Mouse (Mus musculus): ENCODE measurements around the gene Cdh13.

- TF ChIP-seq CTCF (IDR thresholded peaks at IDR 0.05) (no peak), POLR2A (IDR thresholded peaks at IDR 0.05; ENCODE audit: insufficient read depth, low read depth, low read length) (no peak)
Observed at GRCm38 (mm10) chr8:119275442-119275841, 991.9 kb downstream of the Cdh13 start.

Measured in heart, adult 2 months (tissue).